Mouse (Mus musculus): ENCODE data around the gene Hcfc1r1. TPM values are rescaled to one million over a fixed set of nuclear protein-coding genes. Genes with fewer than 3 reads are reported as not detected.

Hcfc1r1 gene
- polyA plus RNA-seq, 1 experiment: not detected

DNA sequence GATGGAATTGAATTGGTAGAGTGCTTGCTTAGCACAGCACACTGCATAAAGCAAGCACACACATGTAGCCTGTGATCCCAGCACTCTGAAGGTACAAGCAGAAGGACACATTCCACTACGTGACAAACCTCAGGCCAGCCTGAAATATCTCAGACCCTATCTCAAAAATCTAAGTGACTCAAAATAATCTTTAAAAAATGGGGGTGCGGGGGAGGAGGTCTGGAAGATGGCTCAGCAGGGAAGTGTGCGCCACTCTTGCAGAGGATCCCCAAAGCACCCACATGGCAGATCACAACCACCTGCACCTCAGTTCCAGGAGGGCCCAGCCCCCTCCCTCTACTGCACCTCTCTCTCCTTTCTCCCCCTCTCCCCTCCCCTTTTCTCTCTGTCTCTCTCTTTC, 1.9 kb upstream of the Hcfc1r1 start:
- 94% methylated on average over 3 of the region's 3 CpGs for WGBS
- no peak overlapping the region for H3K4me3 ChIP-seq (ENCODE audit: insufficient read depth, low read depth, low read length)

DNA sequence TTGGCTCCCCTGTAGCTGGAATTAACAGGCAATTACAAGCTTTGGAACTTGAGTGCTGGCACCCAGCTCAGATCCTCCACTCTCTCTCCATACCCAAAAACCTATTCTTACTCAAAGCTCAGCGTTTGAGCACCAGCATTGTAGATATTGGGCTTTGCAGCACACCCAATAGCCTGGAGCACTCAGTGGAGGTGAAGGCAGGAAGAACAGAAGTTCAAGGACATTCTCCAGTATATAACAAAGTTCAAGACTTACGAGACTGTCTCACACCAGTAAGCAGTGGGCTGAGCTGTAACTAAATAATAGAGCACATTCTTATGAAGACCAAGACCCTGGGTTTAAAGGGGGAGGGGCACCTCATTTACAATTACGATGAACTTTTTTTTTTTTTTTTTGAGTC, 635 bp upstream of the Hcfc1r1 start:
- Histone ChIP-seq H3K27ac (ENCODE audit: insufficient read depth, low read depth, low read length) (no peak overlapping the region), H3K4me1 (ENCODE audit: control insufficient read depth, insufficient read depth, low read length) (peaks cover 31% of the 10 kb centered on the region), H3K4me3 (ENCODE audit: insufficient read depth, low read depth, low read length) (no peak overlapping the region)
- WGBS: 63% methylated on average over 3 of the region's 3 CpGs
- TF ChIP-seq CTCF (IDR thresholded peaks at IDR 0.05; ENCODE audit: insufficient read depth, low read depth, low read length) (no peak), POLR2A (IDR thresholded peaks at IDR 0.05; ENCODE audit: insufficient read depth, low read depth, low read length) (no peak)

More for the DNA sequence above, 1.9 kb upstream of the Hcfc1r1 start:
- peaks cover 26% of the 10 kb centered on the region for H3K4me1 ChIP-seq (ENCODE audit: control insufficient read depth, insufficient read depth, low read length)
- H3K27ac ChIP-seq (ENCODE audit: insufficient read depth, low read depth, low read length): no peak overlapping the region
- TF ChIP-seq CTCF (IDR thresholded peaks at IDR 0.05; ENCODE audit: insufficient read depth, low read depth, low read length) (no peak), POLR2A (IDR thresholded peaks at IDR 0.05; ENCODE audit: insufficient read depth, low read depth, low read length) (no peak)

DNA sequence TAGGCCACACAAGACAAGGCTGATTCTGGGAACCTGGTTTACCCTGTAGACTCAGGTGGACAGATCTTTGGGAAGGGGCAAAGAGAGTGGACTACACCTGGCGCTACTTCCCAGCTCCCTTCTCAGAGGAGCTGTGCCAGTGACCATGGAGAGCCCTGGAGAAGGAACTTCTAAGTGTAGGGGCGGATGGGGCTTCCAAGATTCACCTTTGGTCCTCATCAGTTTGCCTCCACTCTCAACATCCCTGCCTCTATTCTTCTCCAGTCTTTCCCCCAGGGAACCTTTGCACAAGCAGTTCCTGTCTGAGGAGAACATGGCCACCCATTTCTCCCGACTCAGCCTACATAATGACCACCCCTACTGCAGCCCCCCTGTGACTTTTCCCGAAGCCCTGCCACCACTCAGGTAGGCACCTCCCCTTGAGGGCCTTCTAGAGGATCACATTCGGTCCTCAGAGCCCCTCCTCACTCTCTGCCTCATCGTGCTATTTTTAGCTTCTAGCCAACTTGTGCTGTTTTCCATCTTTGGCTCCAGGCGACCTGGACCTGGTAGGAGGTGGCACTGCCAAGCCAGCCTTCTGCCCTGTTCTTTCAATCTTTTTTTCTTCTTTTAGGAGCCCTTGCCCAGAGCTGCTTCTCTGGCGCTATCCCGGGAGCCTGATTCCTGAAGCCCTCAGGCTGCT, 1.0 kb downstream of the Hcfc1r1 start:
- Histone ChIP-seq H3K27ac (ENCODE audit: insufficient read depth, low read depth, low read length) (peak overlapping the region; percentile 53), H3K4me3 (ENCODE audit: insufficient read depth, low read depth, low read length) (peak overlapping the region; percentile 88), H3K4me1 (ENCODE audit: control insufficient read depth, insufficient read depth, low read length) (peaks cover 33% of the 10 kb centered on the region)
- TF ChIP-seq POLR2A (IDR thresholded peaks at IDR 0.05; ENCODE audit: insufficient read depth, low read depth, low read length) (no peak), CTCF (IDR thresholded peaks at IDR 0.05; ENCODE audit: insufficient read depth, low read depth, low read length) (no peak)
- WGBS: 19% methylated on average over 9 of the region's 9 CpGs

DNA sequence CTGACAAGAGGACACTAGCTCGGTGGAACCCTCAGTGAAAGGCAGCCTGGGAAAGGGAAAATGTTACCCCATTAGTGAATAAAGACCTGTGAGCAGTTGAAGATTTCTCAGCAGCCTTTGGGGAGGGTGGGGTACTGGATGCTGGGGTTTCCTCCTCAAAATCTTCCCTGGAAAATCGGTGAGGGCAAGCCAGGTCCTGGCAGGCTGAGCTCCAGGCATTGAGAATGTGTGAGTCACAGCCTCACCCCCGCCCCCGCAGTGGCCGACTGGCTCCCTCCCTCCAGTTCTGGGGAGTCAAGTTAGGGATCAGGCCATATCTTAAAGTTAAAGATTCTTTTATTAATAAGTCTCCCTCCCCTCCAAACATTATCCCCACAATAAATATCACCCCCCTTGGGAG, 1.7 kb downstream of the Hcfc1r1 start:
- Histone ChIP-seq H3K4me3 (ENCODE audit: insufficient read depth, low read depth, low read length) (peak overlapping the region; percentile 88; the same call in 1 of the 2 replicates), H3K4me1 (ENCODE audit: control insufficient read depth, insufficient read depth, low read length) (peaks cover 36% of the 10 kb centered on the region), H3K27ac (ENCODE audit: insufficient read depth, low read depth, low read length) (no peak overlapping the region)
- TF ChIP-seq CTCF (IDR thresholded peaks at IDR 0.05; ENCODE audit: insufficient read depth, low read depth, low read length): no peak
- TF ChIP-seq POLR2A (IDR thresholded peaks at IDR 0.05; ENCODE audit: insufficient read depth, low read depth, low read length): no peak
- 23% methylated on average over 5 of the region's 5 CpGs for WGBS

DNA sequence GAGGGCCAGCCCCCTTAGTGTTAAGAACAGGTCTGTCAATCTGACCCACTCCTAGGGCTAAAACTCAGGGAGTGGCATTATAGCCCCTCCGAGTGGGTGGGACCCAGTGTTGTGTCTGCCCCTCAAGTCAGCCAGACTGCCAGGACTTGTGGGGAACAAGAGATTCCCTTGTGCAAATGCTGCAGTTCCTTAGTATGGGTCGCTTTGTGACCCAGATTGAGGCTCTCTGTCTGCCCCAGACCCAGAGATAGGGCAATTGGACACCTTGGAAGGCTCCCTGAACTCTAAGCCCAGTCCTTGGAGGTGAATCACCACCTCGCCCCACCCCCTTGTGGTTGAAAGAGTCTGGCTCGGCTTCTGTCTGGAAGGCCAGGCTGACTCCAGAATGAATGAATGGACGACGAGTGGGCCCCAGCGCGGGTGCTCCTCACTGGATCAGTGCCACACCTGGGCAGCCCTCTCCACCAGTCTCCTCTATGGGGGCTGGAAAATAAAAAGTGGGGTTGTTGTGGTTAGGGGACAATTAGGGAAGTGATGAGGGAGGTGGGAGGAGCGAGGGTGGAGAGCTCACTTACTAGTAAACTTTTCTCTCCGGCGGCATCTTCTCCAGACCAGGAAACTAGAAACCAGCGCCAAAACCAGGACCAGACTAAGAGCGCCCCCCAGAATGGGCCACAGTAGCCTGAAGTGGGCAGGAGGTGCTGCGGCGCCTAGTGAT, 2.3 kb downstream of the Hcfc1r1 start:
- no peak for TF ChIP-seq POLR2A (IDR thresholded peaks at IDR 0.05; ENCODE audit: insufficient read depth, low read depth, low read length)
- TF ChIP-seq CTCF (IDR thresholded peaks at IDR 0.05; ENCODE audit: insufficient read depth, low read depth, low read length): no peak
- peaks cover 36% of the 10 kb centered on the region for H3K4me1 ChIP-seq (ENCODE audit: control insufficient read depth, insufficient read depth, low read length)
- WGBS: 32% methylated on average over 15 of the region's 15 CpGs
- no peak overlapping the region for H3K4me3 ChIP-seq (ENCODE audit: insufficient read depth, low read depth, low read length)
- H3K27ac ChIP-seq (ENCODE audit: insufficient read depth, low read depth, low read length): no peak overlapping the region

DNA sequence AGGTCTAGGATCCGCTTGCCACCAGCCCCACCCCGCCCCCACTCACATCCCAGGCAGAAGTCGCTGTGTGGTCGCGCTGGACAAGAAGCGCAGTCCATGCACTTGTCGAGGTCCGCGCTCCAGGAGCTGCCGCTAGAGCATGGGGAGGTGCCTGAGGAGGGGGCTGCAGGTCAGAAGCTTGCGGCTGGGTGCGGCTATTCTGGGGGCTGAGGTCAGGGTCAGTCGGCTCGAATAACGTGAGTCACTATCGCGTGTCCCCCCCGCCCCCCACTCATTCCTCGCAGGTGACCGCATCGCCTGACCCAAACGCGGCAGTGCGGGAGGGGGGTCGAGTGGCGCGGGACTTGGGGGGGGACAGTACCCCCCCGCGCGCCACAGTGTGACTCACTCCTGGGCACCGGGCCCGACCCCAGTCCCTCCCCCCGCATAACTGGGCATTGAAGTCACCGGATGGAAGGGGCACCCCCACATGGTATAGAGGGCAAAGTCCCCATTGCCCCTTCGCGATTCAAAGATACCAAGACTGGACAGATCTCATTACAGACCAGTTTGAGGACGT, 3.2 kb downstream of the Hcfc1r1 start:
- no peak overlapping the region for H3K27ac ChIP-seq (ENCODE audit: insufficient read depth, low read depth, low read length)
- peak overlapping the region; percentile 63 for H3K4me3 ChIP-seq (ENCODE audit: insufficient read depth, low read depth, low read length)
- WGBS: 2% methylated on average over 37 of the region's 37 CpGs
- peaks cover 39% of the 10 kb centered on the region for H3K4me1 ChIP-seq (ENCODE audit: control insufficient read depth, insufficient read depth, low read length)
- no peak for TF ChIP-seq CTCF (IDR thresholded peaks at IDR 0.05; ENCODE audit: insufficient read depth, low read depth, low read length)
- no peak for TF ChIP-seq POLR2A (IDR thresholded peaks at IDR 0.05; ENCODE audit: insufficient read depth, low read depth, low read length)

DNA sequence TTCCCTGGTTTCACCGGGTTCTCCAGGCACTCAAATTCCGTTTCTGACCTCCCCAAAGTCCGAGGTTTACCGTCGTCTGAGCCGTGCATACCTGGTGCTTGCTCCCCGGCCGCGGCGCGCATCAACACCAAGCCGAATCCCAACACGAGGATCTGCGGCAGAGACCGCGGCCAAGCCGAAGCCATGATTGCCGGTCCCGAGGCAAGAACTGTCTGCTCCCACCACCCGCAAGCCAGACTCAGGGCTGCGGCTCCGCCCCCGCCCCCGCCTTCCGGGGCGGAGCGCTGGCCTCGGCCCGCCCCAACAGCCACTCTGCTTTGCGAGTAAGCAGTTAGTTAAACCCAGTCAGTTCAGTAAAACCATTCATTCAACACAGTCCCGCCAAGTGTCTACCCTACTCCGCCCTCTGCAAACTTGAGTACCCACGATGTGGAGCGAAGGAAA, 3.9 kb downstream of the Hcfc1r1 start, which contains the start of gene Tnfrsf12a:
Gene Tnfrsf12a (minus strand): TSS at position 233 of the 444 bp plus-strand sequence.
- TF ChIP-seq CTCF (IDR thresholded peaks at IDR 0.05; ENCODE audit: insufficient read depth, low read depth, low read length) (no peak), POLR2A (IDR thresholded peaks at IDR 0.05; ENCODE audit: insufficient read depth, low read depth, low read length) (peak; percentile 68)
- H3K27ac ChIP-seq (ENCODE audit: insufficient read depth, low read depth, low read length): no peak within 1 kb of the TSS
- H3K4me1 ChIP-seq (ENCODE audit: control insufficient read depth, insufficient read depth, low read length): peaks cover 39% of the 10 kb centered on the region
- WGBS: under 1% methylated on average over 34 of the region's 34 CpGs
- peak within 1 kb of the TSS; percentile 63 for H3K4me3 ChIP-seq (ENCODE audit: insufficient read depth, low read depth, low read length)

DNA sequence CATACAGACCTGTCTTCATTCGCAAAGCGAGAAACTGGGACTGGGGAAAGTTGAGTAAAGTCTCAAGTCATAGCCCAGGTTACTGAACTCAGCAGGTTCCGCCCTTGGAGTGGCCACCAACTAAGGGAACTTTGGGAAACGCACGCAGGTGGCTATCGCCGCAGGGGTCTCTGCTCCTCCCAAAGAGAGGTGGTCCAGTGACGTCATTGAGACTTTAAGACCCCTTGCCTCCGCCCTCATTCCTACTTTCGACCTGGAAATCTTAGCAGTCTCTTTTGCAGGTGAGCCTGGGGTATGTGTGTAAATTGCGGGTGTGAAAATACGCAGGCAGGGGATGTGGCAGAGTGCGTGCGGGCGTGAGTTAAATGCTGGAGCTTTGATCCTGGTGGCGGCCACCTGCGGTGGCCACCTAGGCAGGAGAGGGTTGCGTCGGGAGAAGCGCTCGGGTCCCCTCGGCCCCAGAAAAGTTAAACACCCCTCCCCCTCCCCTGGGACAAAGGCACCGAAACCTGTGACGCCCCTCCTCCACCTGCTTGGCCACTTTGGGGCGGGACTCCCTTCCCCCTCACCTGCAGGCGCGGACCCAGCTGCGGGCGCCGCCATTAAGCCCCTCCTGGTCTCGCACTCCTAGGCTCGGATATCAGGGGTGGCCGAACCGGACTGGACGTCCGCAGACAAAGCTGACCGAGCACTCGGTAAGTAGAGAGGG, 5.9 kb downstream of the Hcfc1r1 start, which contains the start of gene Cldn6:
Gene Cldn6 (plus strand): TSS at position 123 of the 709 bp plus-strand sequence.
- TF ChIP-seq POLR2A (IDR thresholded peaks at IDR 0.05; ENCODE audit: insufficient read depth, low read depth, low read length) (no peak), CTCF (IDR thresholded peaks at IDR 0.05; ENCODE audit: insufficient read depth, low read depth, low read length) (no peak)
- H3K27ac ChIP-seq (ENCODE audit: insufficient read depth, low read depth, low read length): no peak within 1 kb of the TSS
- peaks cover 35% of the 10 kb centered on the region for H3K4me1 ChIP-seq (ENCODE audit: control insufficient read depth, insufficient read depth, low read length)
- no peak within 1 kb of the TSS for H3K4me3 ChIP-seq (ENCODE audit: insufficient read depth, low read depth, low read length)
- WGBS: 5% methylated on average over 38 of the region's 38 CpGs

All from olfactory bulb, adult 2 months (tissue).